Mouse (Mus musculus): ENCODE data around the gene Entpd2. TPM values are rescaled to one million over a fixed set of nuclear protein-coding genes. Genes with fewer than 3 reads are reported as not detected.

Gene Entpd2
- polyA plus RNA-seq, 1 experiment from 2014 or later: 0.20 TPM

DNA sequence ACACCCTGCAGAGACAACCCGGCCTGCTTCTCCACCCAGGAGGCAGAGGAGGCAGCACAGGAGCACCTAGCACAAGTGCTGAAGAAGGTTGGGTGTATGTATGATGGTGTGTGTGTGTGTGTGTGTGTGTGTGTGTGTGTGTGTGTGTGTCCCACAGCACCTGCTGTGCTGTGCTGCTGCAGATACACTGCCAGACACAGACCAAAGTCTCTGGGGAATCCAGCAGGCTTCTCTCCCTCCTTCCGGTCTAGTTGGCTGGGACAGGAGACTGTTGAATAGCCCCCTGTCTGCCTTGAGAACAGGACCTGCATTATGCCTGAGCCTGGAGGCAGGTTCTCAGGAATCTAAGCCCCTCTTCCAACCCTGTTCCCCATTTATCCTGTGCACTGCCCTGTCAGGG is 22.2 kb upstream of the Entpd2 start:
- Histone ChIP-seq H3K9ac (ENCODE audit: low read depth, low read length) (no peak overlapping the region; the same call in 1 of the 2 replicates), H3K36me3 (ENCODE audit: control insufficient read depth, insufficient read depth, low read length) (peaks cover 2% of the 10 kb centered on the region; the same call in 1 of the 2 replicates), H3K27ac (ENCODE audit: low read depth, low read length) (no peak overlapping the region), H3K4me1 (ENCODE audit: control insufficient read depth, insufficient read depth, low read length) (peaks cover 11% of the 10 kb centered on the region), H3K4me3 (ENCODE audit: low read depth, low read length) (peak overlapping the region; percentile 68), H3K9me3 (replicated peaks; ENCODE audit: control insufficient read depth, low read length) (no peaks in the 10 kb centered on the region), H3K4me2 (peak overlapping the region; percentile 92), H3K27me3 (ENCODE audit: control insufficient read depth, insufficient read depth, low read length) (peaks cover 7% of the 10 kb centered on the region)
- 43% methylated on average over 2 of the region's 2 CpGs for WGBS (ENCODE audit: insufficient replicate concordance)
- ATAC-seq (replicated peaks; ENCODE audit: insufficient number of reproducible peaks, low FRiP score, low TSS enrichment): no peak

GRCm38 (mm10) chr2:25376589-25376988 is 19.1 kb upstream of the Entpd2 start:
- Histone ChIP-seq H3K4me3 (ENCODE audit: low read depth, low read length) (no peak overlapping the region), H3K27me3 (ENCODE audit: control insufficient read depth, insufficient read depth, low read length) (peaks cover 2% of the 10 kb centered on the region; the same call in 1 of the 2 replicates), H3K9ac (ENCODE audit: low read depth, low read length) (no peak overlapping the region), H3K4me1 (ENCODE audit: control insufficient read depth, insufficient read depth, low read length) (peaks cover 11% of the 10 kb centered on the region), H3K9me3 (replicated peaks; ENCODE audit: control insufficient read depth, low read length) (no peaks in the 10 kb centered on the region), H3K4me2 (no peak overlapping the region), H3K36me3 (ENCODE audit: control insufficient read depth, insufficient read depth, low read length) (peaks cover 2% of the 10 kb centered on the region; the same call in 1 of the 2 replicates), H3K27ac (ENCODE audit: low read depth, low read length) (no peak overlapping the region)
- 57% methylated on average over 4 of the region's 4 CpGs for WGBS (ENCODE audit: insufficient replicate concordance)
- ATAC-seq (replicated peaks; ENCODE audit: insufficient number of reproducible peaks, low FRiP score, low TSS enrichment): no peak

DNA sequence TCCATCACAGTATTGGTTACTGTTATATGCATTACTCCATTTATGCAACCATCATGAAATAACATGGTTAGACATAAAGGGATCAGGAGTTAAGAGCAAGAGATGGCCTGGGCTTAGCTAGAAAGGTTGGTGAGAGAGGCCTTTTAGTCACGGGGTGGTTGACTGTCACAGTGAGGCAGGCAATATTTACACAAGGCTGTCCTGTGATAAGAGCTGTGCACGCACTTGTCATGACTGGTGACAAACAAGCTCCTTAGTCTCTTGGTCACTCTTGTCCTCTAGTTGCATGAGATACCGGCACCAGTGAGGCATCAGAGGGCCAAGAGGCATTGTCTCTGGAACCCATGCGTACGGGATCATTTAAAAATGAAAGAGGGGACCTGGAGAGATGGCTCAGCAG is 11.2 kb upstream of the Entpd2 start:
- no peak overlapping the region for H3K4me3 ChIP-seq (ENCODE audit: low read depth, low read length)
- ATAC-seq (replicated peaks; ENCODE audit: insufficient number of reproducible peaks, low FRiP score, low TSS enrichment): no peak
- H3K36me3 ChIP-seq (ENCODE audit: control insufficient read depth, insufficient read depth, low read length): no peaks in the 10 kb centered on the region
- H3K27ac ChIP-seq (ENCODE audit: low read depth, low read length): no peak overlapping the region
- no peaks in the 10 kb centered on the region for H3K27me3 ChIP-seq (ENCODE audit: control insufficient read depth, insufficient read depth, low read length)
- H3K4me2 ChIP-seq: no peak overlapping the region
- H3K9me3 ChIP-seq (replicated peaks; ENCODE audit: control insufficient read depth, low read length): no peaks in the 10 kb centered on the region
- 52% methylated on average over 5 of the region's 5 CpGs for WGBS (ENCODE audit: insufficient replicate concordance)
- H3K4me1 ChIP-seq (ENCODE audit: control insufficient read depth, insufficient read depth, low read length): no peaks in the 10 kb centered on the region
- H3K9ac ChIP-seq (ENCODE audit: low read depth, low read length): no peak overlapping the region

- H3K9me3 ChIP-seq (replicated peaks; ENCODE audit: control insufficient read depth, low read length): no peaks in the 10 kb centered on the region
- H3K27me3 ChIP-seq (ENCODE audit: control insufficient read depth, insufficient read depth, low read length): peaks cover 22% of the 10 kb centered on the region
- peaks cover 4% of the 10 kb centered on the region; the same call in 1 of the 2 replicates for H3K4me1 ChIP-seq (ENCODE audit: control insufficient read depth, insufficient read depth, low read length)
- H3K4me3 ChIP-seq (ENCODE audit: low read depth, low read length): no peak overlapping the region
- H3K4me2 ChIP-seq: no peak overlapping the region
- 61% methylated on average over 5 of the region's 5 CpGs for WGBS (ENCODE audit: insufficient replicate concordance)
- ATAC-seq (replicated peaks; ENCODE audit: insufficient number of reproducible peaks, low FRiP score, low TSS enrichment): no peak
- no peak overlapping the region for H3K27ac ChIP-seq (ENCODE audit: low read depth, low read length)
- no peak overlapping the region for H3K9ac ChIP-seq (ENCODE audit: low read depth, low read length)
- no peaks in the 10 kb centered on the region for H3K36me3 ChIP-seq (ENCODE audit: control insufficient read depth, insufficient read depth, low read length)
Observed at GRCm38 (mm10) chr2:25391266-25391665, 4.4 kb upstream of the Entpd2 start.

GRCm38 (mm10) chr2:25394281-25395221 is 1.1 kb upstream of the Entpd2 start:
- Histone ChIP-seq H3K36me3 (ENCODE audit: control insufficient read depth, insufficient read depth, low read length) (no peaks in the 10 kb centered on the region), H3K4me2 (no peak overlapping the region), H3K9me3 (replicated peaks; ENCODE audit: control insufficient read depth, low read length) (no peaks in the 10 kb centered on the region), H3K9ac (ENCODE audit: low read depth, low read length) (no peak overlapping the region), H3K4me1 (ENCODE audit: control insufficient read depth, insufficient read depth, low read length) (peaks cover 4% of the 10 kb centered on the region; the same call in 1 of the 2 replicates), H3K4me3 (ENCODE audit: low read depth, low read length) (no peak overlapping the region), H3K27me3 (ENCODE audit: control insufficient read depth, insufficient read depth, low read length) (peaks cover 54% of the 10 kb centered on the region), H3K27ac (ENCODE audit: low read depth, low read length) (no peak overlapping the region)
- no peak for ATAC-seq (replicated peaks; ENCODE audit: insufficient number of reproducible peaks, low FRiP score, low TSS enrichment)
- WGBS (ENCODE audit: insufficient replicate concordance): 43% methylated on average over 3 of the region's 3 CpGs

- H3K27ac ChIP-seq (ENCODE audit: low read depth, low read length): no peak overlapping the region
- WGBS (ENCODE audit: insufficient replicate concordance): 30% methylated on average over 3 of the region's 3 CpGs
- ATAC-seq (replicated peaks; ENCODE audit: insufficient number of reproducible peaks, low FRiP score, low TSS enrichment): no peak
- H3K9ac ChIP-seq (ENCODE audit: low read depth, low read length): no peak overlapping the region
- H3K4me1 ChIP-seq (ENCODE audit: control insufficient read depth, insufficient read depth, low read length): peaks cover 4% of the 10 kb centered on the region; the same call in 1 of the 2 replicates
- peaks cover 75% of the 10 kb centered on the region for H3K27me3 ChIP-seq (ENCODE audit: control insufficient read depth, insufficient read depth, low read length)
- H3K36me3 ChIP-seq (ENCODE audit: control insufficient read depth, insufficient read depth, low read length): no peaks in the 10 kb centered on the region
- H3K9me3 ChIP-seq (replicated peaks; ENCODE audit: control insufficient read depth, low read length): no peaks in the 10 kb centered on the region
- H3K4me3 ChIP-seq (ENCODE audit: low read depth, low read length): no peak overlapping the region; the same call in 1 of the 2 replicates
- H3K4me2 ChIP-seq: peak overlapping the region; percentile 73
Observed at GRCm38 (mm10) chr2:25396597-25396983, 916 bp downstream of the Entpd2 start.

GRCm38 (mm10) chr2:25397010-25397409 is 1.3 kb downstream of the Entpd2 start:
- H3K9me3 ChIP-seq (replicated peaks; ENCODE audit: control insufficient read depth, low read length): no peaks in the 10 kb centered on the region
- no peak for ATAC-seq (replicated peaks; ENCODE audit: insufficient number of reproducible peaks, low FRiP score, low TSS enrichment)
- no peak overlapping the region for H3K9ac ChIP-seq (ENCODE audit: low read depth, low read length)
- H3K4me1 ChIP-seq (ENCODE audit: control insufficient read depth, insufficient read depth, low read length): peaks cover 4% of the 10 kb centered on the region; the same call in 1 of the 2 replicates
- WGBS (ENCODE audit: insufficient replicate concordance): 35% methylated on average over 1 of the region's 1 CpGs
- no peak overlapping the region for H3K4me2 ChIP-seq
- no peaks in the 10 kb centered on the region for H3K36me3 ChIP-seq (ENCODE audit: control insufficient read depth, insufficient read depth, low read length)
- no peak overlapping the region for H3K4me3 ChIP-seq (ENCODE audit: low read depth, low read length)
- H3K27me3 ChIP-seq (ENCODE audit: control insufficient read depth, insufficient read depth, low read length): peaks cover 79% of the 10 kb centered on the region
- H3K27ac ChIP-seq (ENCODE audit: low read depth, low read length): no peak overlapping the region

GRCm38 (mm10) chr2:25398065-25398464 is 2.4 kb downstream of the Entpd2 start:
- H3K27ac ChIP-seq (ENCODE audit: low read depth, low read length): no peak overlapping the region
- H3K36me3 ChIP-seq (ENCODE audit: control insufficient read depth, insufficient read depth, low read length): no peaks in the 10 kb centered on the region
- H3K27me3 ChIP-seq (ENCODE audit: control insufficient read depth, insufficient read depth, low read length): peaks cover 89% of the 10 kb centered on the region
- no peak overlapping the region for H3K4me3 ChIP-seq (ENCODE audit: low read depth, low read length)
- whole genome bisulfite sequencing (ENCODE audit: insufficient replicate concordance): 89% methylated on average over 7 of the region's 7 CpGs
- no peak overlapping the region for H3K4me2 ChIP-seq
- ATAC-seq (replicated peaks; ENCODE audit: insufficient number of reproducible peaks, low FRiP score, low TSS enrichment): no peak
- no peak overlapping the region for H3K9ac ChIP-seq (ENCODE audit: low read depth, low read length)
- no peaks in the 10 kb centered on the region for H3K9me3 ChIP-seq (replicated peaks; ENCODE audit: control insufficient read depth, low read length)
- peaks cover 4% of the 10 kb centered on the region; the same call in 1 of the 2 replicates for H3K4me1 ChIP-seq (ENCODE audit: control insufficient read depth, insufficient read depth, low read length)
